Mouse (Mus musculus) lung, postnatal 4 days (tissue): Measurements from ENCODE around the gene Etl4.

ENCODE experiments used
- DNase-seq, 2 experiments: peaks; one replicate each; pipeline ENCODE4 v3.0.0; 2021

Gene Etl4

DNA sequence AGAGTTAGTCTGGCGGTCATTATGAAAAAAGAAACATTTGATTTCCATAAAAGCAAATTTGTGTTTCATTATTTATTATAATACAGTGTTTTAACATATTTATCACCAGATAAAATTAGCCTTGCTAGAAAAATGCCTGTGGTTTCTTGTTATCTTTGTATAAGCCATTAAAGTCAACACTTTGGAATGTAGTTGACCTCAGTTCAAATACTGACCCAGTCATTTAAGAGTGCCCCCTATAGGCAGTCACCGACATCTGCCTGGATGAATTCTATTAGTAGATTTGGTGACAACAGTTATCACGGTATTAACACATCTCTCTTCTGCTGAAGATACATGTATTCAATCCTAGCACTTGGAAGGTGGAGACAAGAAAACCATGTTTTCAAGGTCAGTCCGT is 536.6 kb downstream of the Etl4 start:
- no peak for DNase-seq

DNA sequence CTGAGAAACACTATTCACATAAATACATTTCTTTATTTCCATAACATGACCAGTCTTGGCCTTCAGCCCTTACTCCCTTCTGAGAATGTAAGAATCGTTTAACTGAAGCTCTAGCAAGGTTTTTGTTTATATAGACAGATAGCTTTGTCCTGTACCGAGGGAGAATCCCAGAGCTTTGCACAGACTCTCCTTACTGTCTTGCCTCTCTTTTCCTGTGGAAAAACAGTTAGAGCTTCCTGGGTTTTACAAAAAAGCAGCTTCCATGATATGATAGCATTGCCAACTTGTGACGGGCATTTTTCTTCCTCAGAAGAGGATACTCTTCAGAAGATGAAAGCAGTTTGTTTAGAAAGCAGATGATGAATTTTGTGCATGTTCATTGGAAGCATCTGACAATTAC is 541.4 kb downstream of the Etl4 start:
- no peak for DNase-seq

DNA sequence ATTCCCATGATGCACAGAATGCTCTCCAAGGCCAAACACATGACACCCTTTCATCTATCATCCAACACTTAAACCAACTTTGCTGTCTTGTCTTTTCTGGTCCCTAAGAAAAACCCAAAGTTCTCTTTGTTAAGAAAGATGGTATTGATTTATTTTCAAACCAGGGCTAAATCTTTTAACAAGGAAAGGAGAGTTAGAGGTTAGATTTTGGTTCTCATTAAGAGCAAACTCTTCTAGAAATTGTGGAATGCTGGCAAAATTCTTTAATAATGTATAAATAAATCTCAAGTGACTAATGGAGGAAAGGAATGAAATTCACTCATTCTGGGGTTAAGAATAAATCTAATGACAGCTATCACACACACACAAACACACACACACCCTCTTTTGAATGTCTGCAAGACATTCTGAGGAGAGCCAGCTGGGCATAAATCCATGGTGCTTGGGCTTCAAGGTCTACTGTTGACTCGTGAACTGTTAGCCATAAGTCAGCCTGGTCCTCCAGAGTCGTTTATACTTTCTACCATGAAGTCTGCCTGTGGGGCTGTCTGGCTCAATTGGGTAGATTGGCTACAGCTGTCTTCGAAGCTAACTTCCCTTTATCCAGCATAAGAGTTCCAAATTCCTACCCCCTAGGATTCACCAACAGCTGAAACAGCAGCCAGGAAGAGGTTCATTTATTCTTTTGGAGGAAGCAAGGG is 544.1 kb downstream of the Etl4 start:
- DNase-seq = no peak

DNA sequence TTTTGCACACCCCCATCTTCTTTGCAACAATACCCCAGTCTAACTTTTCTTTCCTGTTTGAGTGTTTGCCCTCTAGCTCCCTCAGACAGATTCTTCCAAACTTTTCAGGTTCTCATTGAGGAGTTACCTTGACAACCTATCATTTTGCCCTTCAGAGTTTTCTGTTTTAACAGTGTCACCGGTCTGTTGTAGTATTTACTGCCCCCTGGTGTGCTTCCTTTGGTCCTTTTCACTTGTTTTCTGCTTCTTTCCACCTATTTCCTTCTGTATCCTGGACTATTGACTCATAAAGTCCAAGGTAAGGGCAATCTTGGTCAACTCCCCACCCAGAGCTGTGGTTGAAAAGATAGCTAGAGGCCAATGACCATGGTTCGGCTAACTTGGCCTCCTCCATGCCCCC is 569.6 kb downstream of the Etl4 start:
- DNase-seq = no peak

DNA sequence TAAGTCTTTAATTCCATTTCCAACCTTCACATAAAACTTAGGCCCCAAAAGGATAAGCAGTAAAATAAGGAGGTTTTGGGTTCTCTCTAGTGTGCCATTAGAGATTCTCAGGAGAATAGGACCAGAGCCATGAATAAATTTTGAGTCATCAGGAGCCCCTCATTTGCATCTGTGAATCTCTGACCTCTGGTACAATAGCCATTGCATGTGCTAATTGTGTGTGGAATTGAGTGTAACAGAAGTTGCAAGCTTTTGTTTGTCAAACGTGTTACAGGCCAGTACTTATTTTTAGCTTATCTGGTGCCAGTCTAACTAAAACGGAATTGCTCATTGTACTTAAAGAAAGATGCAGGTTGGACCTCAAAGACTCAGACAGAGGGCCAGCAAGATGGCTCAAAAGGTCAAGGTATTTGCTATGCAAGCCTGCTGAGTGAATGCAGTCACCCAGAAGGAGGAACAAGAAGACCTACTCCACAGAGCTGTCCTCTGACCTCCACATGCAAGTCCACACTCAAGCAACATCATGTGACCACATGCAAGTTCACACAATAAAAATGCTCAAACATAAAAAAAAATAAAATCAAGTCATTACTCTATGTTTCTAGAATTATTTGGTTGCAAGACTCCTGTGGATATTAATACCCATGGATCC is 576.7 kb downstream of the Etl4 start:
- DNase-seq = no peak

DNA sequence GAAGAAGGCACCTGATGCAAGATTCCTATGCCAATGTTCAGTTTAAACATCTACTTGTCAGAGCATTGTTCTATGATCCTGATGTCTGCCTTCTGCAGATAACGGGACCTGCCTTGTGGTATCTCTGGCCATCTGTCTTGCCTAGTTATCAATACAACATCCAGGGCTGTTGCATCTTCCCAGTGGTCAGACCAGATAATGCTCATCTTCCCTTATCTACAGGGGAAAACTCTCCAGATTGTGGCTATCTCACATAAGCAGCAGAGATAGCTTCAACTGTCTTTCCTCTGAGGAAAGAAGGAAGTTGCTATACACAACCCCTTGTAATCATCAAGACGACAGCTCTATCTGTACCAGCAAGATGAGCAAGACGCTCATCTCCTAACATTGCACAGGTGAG is 579.5 kb downstream of the Etl4 start:
- no peak for DNase-seq

DNA sequence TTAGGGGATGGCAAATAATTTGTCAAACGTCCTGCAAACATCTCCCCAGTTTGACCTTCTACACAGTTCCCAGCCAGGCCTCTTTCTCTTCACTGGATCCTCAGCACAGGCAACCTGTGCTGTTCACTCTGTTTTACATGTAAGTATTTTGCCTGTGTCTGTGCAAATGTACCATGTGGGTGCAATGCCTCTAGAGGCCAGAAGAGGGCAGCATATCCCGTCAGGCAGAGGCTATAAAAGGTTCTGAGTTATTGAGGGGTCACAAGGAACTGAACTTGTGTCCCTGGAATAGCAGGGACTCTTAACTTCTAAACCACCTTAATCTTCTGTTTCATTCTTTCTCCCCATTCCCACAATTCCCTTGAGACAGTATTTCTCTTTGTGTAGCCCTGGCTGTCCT is 582.5 kb downstream of the Etl4 start:
- no peak for DNase-seq

DNA sequence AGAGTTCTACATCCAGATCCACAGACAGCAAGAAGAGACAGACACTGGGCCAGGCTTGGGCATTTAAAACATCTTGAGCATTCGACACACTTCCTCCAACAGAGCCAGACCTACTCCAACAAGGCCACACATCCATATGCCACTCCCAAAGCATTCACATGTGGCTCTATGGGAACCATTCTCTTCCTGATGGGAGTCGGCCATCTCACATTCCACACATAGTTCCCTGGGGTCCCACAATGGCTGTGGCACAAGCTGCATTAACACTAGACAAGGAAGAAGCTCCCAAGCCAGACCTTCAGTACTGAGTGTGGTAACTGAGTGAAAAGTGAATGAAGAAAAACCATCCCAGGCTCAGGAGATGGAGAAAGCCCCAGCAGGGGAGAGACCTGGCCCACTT is 584.2 kb downstream of the Etl4 start:
- no peak for DNase-seq

DNA sequence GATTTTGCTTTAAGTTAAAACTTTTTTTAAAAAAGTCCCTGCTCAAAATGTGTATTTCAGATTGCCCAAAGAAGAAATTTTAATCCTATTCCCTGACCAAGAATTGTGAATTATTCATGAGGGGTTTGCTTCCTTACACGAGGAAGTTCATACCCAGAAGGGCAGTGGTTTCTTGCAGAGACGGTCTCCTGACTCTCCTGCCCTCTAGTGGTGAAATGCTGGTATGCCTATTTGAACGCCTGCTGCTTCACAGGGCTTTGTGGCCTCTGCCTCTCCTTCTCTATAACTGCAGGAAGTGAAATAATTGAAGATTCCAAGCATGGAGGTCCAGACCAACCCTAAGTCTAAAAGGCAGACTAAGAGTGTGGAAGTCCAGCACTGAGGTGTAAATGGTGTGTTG is 585.1 kb downstream of the Etl4 start:
- DNase-seq = peak; percentile 54 to 78

DNA sequence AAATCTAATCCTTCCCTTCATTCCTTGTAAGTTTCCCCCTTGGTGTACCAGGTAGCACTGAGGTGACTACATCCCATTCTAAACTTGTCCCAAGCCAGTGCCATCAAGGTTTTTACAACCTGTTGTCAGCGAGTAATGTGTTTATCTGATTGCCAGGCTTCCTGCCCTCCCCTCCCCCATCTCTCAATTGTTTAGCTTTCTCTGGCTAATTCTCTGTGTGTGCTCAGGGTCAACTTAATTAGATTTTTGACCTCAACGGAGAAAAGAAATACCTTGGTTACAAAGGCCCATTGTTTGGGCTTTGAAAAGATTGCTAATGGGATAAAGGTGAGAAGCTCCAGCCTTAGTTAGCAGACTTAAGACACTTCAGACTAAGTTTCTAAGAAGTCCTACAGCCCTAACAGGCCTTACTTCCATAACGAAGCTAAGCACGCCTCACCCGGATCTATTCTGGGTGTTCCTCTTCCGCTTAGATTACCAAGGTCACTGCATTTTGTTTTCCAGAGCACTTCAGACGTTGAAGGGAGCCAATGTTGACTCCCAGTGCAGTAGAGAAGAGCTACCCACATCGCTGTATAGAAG is 586.7 kb downstream of the Etl4 start:
- no peak for DNase-seq

DNA sequence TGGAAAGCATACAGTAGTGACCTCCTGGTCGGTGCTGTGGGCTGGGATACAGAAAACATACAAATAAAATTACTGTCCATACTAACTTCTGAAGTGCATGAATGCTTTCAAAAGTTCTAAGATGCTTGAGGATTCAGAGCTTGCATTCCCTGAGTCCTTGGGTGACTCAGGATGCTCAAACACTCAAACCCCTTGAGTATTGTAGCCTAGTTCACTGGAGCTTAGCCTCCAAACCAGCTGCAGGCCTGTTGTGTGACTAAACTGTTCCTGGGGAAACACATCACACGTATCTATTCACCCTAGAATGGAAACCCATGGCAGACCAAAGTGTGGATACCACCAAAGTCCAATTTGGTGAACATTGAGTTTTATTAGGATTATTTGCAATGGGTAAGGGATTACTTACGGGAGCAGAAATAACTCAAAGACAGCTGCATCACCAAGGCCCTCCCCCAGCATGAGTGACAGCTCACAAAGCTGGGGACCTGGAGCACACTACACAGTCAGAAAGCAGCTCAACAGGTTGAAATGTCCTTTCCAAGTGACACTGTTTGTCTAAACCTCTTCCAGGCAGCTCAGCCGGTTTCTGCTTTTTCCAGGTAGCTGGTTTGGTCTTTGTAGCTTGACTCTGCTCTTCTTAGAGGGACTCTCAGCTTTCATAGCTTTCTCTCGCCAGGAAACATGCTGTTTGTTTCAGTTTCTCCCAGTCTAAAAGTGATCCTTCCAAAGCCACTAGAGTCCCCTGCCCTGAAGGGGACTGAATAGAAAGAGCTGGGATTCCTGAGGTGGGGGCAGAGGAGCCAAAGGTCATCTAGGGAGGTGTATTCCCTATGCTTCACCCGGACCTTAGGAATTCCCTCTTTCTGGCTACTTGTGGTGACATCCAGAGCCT is 598.5 kb downstream of the Etl4 start:
- DNase-seq = no peak

DNA sequence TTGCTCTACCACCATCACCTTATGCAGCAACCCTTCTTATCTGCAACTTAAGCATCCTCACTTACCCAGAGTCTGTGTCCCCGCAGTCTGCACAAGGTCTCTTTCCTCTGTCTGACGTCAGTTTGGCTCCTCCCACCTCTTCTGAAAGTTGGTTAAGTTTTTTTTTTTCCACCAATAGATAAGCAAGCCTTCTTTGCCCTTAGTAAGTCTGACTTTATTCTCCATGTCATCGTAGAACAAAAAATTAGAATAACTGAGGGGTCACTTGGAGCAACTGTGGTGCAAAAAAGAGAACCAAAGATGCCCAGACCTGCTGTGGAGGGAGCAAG is 599.1 kb downstream of the Etl4 start:
- DNase-seq = no peak

DNA sequence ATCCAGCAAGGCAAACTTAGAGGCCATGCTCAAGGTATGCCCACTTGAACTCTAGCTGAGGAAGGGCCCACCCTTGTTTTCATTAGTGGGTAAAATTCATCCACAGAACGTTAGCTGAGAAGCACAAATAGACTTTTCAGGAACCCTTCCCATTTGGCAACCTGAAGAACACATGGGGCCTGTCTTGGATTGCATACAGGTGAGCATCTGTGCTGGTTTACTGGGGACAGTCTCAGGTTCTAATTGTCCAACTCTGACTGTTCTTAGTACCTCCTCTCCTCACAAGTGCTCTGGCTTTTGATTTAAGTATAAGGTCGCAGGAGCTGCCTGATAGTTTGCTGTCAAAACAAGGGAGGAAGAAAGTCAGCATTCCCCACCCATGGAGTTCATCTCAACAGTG is 600.5 kb downstream of the Etl4 start:
- no peak for DNase-seq

DNA sequence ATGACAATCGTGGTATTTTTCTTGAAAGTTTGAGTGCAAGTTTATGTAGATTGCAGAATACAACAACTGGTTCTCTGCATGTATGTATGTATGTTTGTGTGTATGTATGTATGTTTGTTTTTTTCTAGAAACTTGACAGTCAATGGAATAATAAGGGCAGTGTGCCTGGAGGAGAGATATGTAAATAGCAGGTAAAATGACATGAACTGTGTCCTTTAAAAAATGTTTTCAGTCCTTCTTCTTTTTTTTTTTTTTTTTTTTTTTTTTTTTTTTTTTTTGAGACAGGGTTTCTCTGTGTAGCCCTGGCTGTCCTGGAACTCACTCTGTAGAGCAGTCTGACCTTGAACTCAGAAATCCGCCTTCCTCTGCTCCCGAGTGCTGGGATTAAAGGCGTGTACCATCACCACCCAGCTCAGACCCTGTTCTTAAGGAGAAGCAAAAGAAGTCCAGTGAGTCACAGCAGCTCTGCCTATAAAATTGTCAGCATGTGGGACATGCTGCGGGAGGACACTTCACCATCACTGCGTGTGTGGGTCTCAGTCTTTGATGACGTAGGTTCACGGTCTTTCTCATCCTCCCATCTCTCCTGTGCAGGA is 606.8 kb downstream of the Etl4 start:
- DNase-seq = no peak

DNA sequence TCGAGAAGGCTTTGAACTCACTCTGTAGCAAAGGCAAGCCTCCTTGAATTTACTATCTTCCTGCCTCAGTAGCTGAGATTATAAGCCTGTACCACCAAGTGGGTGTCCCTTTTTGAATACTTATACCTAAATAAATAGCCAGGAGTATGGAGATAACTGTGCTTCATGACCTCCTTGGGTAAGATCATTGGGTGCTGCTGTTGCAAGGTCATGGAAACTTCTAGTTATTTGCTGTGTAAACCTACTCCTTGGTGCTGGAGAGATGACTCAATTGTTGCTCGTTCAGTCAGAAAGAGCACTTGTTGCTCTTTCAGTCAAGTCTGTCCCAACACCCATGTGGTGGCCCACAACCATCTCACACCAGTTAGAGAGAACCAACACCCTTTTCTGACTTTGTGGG is 608.3 kb downstream of the Etl4 start:
- no peak for DNase-seq

DNA sequence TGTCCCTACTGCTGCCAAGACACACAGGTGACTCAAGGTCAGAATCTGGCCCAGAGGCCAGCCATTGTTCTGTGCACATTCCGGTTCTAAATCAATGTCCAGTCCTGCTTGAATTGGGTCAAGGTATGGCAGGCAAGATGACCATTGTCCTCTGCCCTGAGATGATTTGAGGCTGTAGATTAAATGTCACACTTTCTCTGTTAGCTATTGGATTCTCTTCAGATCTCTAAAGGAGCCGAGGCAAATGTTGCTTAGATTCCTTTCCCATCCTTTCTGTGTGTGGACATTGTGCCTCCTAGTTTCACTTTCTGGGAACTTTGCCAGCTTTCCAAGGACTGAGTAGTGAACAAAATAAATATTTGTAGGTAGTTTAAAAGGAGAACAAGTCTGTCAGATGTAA is 608.9 kb downstream of the Etl4 start:
- DNase-seq = peak in 1 of 2 experiments; percentile 35

DNA sequence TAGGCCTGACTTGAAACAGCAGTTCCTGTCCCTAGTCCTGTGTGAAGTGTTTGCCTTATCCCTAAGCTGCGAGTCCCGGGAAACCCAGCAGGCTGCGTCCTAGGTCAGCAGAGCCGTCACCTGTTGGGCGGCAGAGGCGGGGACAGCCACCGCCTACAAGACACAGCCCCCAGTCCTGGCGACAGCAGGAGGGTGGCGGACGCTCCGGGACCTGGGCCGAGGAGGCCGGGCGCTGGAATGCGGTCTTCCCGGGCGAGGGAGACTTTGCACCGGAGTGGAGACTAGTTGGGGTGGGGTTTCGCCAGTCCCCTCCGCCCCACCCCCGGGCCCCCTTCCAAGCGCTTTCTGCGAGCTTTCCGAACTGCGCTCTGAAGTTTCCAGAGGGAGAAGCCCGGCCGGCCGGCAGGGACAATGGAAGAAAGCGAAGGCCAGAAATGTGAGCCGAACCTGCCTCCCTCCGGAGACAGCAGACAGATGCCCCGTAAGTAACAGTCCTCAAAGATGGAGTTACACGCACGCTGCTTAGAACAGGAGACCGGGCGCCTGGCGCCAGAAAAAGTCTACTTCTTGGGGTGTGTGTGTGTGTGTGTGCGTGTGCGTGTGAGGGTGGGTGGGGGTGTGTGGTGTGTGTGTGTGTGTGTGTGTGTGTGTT is 610.0 kb downstream of the Etl4 start:
- peak; percentile 80 to 90 for DNase-seq

DNA sequence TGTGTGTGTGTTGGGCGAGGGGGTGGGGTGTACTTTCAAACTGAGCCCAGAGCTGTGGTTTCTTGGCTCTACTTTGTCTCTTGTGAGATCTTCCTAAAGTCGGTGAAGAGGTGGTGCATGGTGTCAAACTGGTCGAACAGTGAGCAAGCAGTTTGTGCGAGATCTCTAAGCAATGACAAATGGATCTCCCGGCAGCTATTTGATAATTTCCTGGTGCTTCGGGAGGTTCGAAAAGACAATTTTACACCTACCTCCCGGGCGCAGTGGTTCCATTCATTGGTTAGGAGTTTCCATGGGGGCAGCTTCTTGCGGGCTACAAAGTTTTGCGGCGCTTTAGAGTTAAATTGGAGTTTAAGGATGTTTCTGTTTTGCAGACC is 610.5 kb downstream of the Etl4 start:
- DNase-seq = peak in 1 of 2 experiments; percentile 14

DNA sequence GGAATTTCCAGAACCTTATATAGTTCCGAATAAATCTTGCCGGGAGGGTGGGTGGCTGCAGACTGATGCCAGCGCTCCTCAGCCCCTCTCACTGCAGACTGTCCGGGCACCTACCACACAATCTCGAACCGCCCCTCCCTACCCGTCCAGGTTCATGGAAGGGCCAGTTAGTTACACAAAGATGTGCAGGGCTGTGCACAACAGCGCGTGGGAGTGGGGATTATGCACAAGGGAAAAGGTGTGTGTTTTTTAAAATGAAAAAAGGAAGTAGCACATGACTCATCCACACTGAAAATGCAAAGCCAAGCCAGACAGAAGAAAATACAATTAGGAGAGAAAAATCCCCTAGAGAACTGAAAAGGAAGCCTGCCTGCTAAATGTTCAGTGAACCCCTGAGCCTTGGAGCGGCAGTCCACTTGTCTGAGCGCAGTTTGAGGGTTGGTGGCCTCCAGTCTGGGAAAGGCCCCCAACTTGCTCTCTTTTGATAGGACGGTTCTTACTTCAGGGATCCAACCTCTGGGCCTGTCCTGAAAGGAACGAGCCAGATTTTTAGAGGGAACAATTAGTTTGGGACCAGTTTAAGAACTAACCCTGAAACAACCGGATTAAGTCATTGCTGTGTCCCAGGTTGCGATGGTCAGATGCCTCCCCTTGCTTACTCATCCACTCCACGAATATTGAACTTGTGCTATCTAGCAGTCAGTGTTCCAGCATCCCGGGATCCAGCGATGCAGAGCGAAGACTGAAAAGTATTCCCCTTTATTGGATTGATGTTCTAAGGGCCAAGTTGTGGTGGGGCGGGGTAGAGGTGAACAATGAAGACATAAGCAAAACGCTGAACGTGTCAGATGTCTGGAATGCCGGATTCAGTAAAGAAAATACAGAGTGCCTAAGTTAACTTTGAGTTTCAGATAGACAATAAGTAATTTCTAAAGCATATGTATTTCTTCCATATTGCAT is 611.3 kb downstream of the Etl4 start:
- DNase-seq = peak; percentile 23 to 25

DNA sequence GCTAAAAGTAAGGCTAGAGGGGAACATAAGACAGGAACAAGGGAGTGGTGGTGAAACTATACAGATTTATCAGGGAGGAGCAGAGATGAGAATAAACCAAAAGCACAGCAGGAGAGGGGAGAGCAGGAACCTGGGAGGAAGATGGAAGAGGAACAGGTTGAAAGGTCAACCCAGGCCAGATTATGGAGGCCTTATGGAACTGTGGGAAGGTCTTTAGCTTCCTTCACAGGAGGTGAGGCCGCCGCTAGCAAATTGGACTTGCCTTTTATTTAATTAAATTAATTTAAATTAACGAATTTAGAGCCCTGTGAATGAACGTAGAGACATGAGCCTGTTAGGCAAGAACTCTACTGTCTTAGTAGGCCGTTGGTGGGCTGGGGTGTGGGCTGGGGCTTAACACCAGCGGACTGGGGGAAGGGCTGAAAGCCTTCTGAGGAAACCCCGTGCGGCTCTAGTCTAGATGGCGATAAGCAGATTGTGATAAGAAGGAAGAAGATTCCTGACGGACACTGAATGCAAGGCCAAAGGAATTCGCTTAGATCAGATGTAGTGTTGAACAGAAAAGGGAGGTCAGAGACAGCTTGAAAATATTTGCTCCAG is 612.2 kb downstream of the Etl4 start:
- no peak for DNase-seq

DNA sequence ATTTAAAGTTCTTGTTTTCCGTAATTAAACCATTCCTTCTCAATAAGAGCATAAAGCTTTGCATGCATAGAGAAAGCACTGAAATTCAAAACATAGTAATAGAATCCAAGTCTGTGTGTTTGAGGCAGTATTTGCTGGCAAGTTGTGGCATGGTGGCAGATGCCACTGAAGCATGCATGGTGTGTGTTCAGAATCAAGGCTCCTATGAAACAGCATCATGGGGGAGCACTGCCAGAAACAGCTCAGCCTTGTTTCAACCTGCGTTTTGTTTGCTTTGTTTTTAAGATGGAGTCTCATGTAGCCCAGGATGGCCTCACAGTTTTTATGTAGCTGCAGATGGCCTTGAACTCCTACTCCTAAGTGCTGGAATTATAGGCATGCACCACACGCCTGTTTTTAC is 614.1 kb downstream of the Etl4 start:
- DNase-seq = no peak
